Mouse (Mus musculus) spleen, adult 2 months (tissue): ENCODE measurements around the gene Gatb. TPM values are rescaled to one million over a fixed set of nuclear protein-coding genes. Genes with fewer than 3 reads are reported as not detected.

Experiments
- DNase-seq, 2 experiments: peaks; one replicate each; pipeline versions ENCODE4 v3.0.0 to v3.0.0-alpha.2; 2012 to 2021; ENCODE audit warnings: low spot score in 2 of 2, low read depth in 1 of 2
- H3K27ac ChIP-seq: fragments of 200-500 bp; 2 replicates; pipeline ENCODE4 v1.5.1; 2012; ENCODE audit warnings: low read length, inconsistent platforms; ENCODE audit not compliant: insufficient read depth
- H3K27me3 ChIP-seq: fragments of 200-500 bp; 2 replicates; pipeline ENCODE4 v1.6.1; 2012; ENCODE audit warnings: mild to moderate bottlenecking, moderate library complexity, low read length, inconsistent platforms; ENCODE audit not compliant: control insufficient read depth, insufficient read depth
- H3K36me3 ChIP-seq: fragments of 200-500 bp; 2 replicates; pipeline ENCODE4 v1.6.1; 2012; ENCODE audit warnings: mild to moderate bottlenecking, low read length, inconsistent platforms; ENCODE audit not compliant: control insufficient read depth, insufficient read depth
- H3K4me1 ChIP-seq: fragments of 200-500 bp; 2 replicates; pipeline ENCODE4 v1.6.1; 2011; ENCODE audit warnings: inconsistent platforms; ENCODE audit not compliant: control insufficient read depth, insufficient read depth, insufficient read length
- H3K4me3 ChIP-seq: fragments of 200-500 bp; 2 replicates; pipeline ENCODE4 v1.5.1; 2011; ENCODE audit warnings: mild to moderate bottlenecking, inconsistent platforms; ENCODE audit not compliant: insufficient read depth, insufficient read length; ENCODE audit errors: extremely low read depth
- CTCF ChIP-seq: fragments of 200-500 bp; IDR thresholded peaks from 2 replicates; pipeline ENCODE4 v1.5.1; 2011; ENCODE audit warnings: mild to moderate bottlenecking, inconsistent platforms; ENCODE audit not compliant: insufficient read depth, insufficient read length, insufficient replicate concordance; ENCODE audit errors: extremely low read depth
- POLR2A ChIP-seq: fragments of 200-500 bp; IDR thresholded peaks from 2 replicates; pipeline ENCODE4 v1.6.1; 2011; ENCODE audit warnings: low read depth, low read length, inconsistent platforms
- WGBS: fragments of 180-500 bp; shearing (Covaris S2); methylation state at CpG from one replicate; pipeline ENCODE4 v1.1.7; 2018; 5-methylcytosine and 5-hydroxymethylcytosine counted together
- polyA plus RNA-seq: library from polyadenylated mRNA; depleted of rRNA; stranded (reverse); fragments of >200 nt; gene quantifications from 2 replicates; pipeline ENCODE4 v1.2.3, GENCODE M21; 2012

Gene Gatb
- polyA plus RNA-seq, 1 experiment = 2.6 TPM

GRCm38 (mm10) chr3:85616389-85616788 is 42.5 kb downstream of the Gatb start:
- WGBS = 90% methylated on average over 1 of the region's 1 CpGs
- Histone ChIP-seq H3K36me3 (peaks cover 15% of the 10 kb centered on the region), H3K4me3 (no peak overlapping the region), H3K27me3 (no peaks in the 10 kb centered on the region), H3K27ac (no peak overlapping the region), H3K4me1 (no peaks in the 10 kb centered on the region)
- TF ChIP-seq POLR2A = no peak
- no peak for DNase-seq

GRCm38 (mm10) chr3:85618885-85619284 is 45.0 kb downstream of the Gatb start:
- 90% methylated on average over 6 of the region's 6 CpGs for WGBS
- H3K4me3 ChIP-seq = no peak overlapping the region
- no peaks in the 10 kb centered on the region for H3K27me3 ChIP-seq
- DNase-seq = no peak
- H3K27ac ChIP-seq = no peak overlapping the region
- H3K4me1 ChIP-seq = no peaks in the 10 kb centered on the region
- H3K36me3 ChIP-seq = peaks cover 9% of the 10 kb centered on the region; the same call in 1 of the 2 replicates
- no peak for TF ChIP-seq CTCF
- TF ChIP-seq POLR2A = no peak

DNA sequence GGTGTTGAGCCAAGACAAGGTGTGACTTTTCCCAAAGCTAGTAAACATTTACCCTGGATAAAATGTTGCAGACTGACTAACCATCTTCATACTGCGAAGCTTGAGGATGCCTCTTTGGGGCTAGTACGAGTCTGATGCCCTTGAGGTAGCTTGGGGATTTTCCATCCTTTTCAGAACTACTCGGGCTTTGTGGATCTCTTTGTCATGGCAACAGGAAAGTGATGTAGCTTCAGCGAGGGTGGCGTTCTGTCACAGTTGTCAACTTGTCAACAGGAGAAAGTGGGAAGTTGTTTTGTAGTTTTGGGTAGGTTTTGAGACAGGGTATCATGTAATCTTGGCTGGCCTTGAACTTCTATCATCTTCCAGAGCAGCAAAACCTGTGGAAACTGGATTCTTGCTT is 45.4 kb downstream of the Gatb start:
- no peak for TF ChIP-seq POLR2A
- no peaks in the 10 kb centered on the region for H3K27me3 ChIP-seq
- H3K4me1 ChIP-seq = no peaks in the 10 kb centered on the region
- no peak for DNase-seq
- H3K27ac ChIP-seq = no peak overlapping the region
- peaks cover 9% of the 10 kb centered on the region; the same call in 1 of the 2 replicates for H3K36me3 ChIP-seq
- WGBS = 95% methylated on average over 5 of the region's 5 CpGs
- H3K4me3 ChIP-seq = no peak overlapping the region

GRCm38 (mm10) chr3:85619751-85620150 is 45.8 kb downstream of the Gatb start:
- Histone ChIP-seq H3K4me3 (no peak overlapping the region), H3K36me3 (peaks cover 9% of the 10 kb centered on the region; the same call in 1 of the 2 replicates), H3K4me1 (no peaks in the 10 kb centered on the region), H3K27ac (no peak overlapping the region), H3K27me3 (no peaks in the 10 kb centered on the region)
- 93% methylated on average over 1 of the region's 1 CpGs for WGBS
- TF ChIP-seq POLR2A (no peak), CTCF (no peak)
- no peak for DNase-seq

DNA sequence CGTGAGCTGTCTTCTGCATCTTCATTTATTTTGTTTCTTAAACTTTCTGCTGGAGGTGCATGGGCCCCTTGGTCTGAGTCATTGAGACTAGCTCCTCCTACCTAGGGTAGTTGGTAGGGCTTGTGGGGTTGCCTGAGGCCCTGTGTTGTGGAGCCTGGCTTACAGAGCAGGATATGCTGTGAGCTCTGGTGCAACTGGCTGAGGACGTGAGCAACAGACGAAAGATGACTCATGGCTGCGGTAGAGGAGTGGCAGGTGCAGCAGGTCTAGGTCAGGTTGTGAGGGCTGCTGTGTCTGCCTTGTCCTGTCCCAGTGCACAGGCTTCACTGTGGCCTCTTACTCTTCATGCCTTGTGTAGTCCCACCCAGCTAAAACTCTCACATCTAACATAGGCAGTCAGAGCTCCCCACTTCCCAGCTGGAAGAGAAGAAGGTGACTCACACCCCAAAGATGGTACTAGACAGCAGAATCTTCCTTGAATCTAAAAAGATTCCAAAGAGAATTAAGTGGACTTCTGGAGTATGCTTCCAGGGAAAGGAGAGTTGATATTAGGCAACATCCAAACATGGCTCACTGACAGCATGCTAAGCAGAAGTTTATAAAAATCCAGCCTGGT is 56.1 kb downstream of the Gatb start:
- no peak for DNase-seq
- no peak overlapping the region for H3K4me3 ChIP-seq
- H3K36me3 ChIP-seq = no peaks in the 10 kb centered on the region
- no peaks in the 10 kb centered on the region for H3K4me1 ChIP-seq
- TF ChIP-seq POLR2A (no peak), CTCF (no peak)
- no peaks in the 10 kb centered on the region for H3K27me3 ChIP-seq
- no peak overlapping the region for H3K27ac ChIP-seq
- 94% methylated on average over 4 of the region's 4 CpGs for WGBS

- no peak for TF ChIP-seq POLR2A
- Histone ChIP-seq H3K27me3 (no peaks in the 10 kb centered on the region), H3K4me3 (no peak overlapping the region), H3K4me1 (no peaks in the 10 kb centered on the region), H3K36me3 (no peaks in the 10 kb centered on the region), H3K27ac (no peak overlapping the region)
- 85% methylated on average over 2 of the region's 2 CpGs for WGBS
- no peak for DNase-seq
These were observed 59.8 kb downstream of the Gatb start for GRCm38 (mm10) chr3:85633733-85634132.

GRCm38 (mm10) chr3:85634389-85635125 is 60.6 kb downstream of the Gatb start:
- no peak overlapping the region for H3K27ac ChIP-seq
- no peaks in the 10 kb centered on the region for H3K4me1 ChIP-seq
- no peak overlapping the region for H3K4me3 ChIP-seq
- no peaks in the 10 kb centered on the region for H3K27me3 ChIP-seq
- H3K36me3 ChIP-seq = no peaks in the 10 kb centered on the region
- 93% methylated on average over 8 of the region's 8 CpGs for WGBS
- TF ChIP-seq CTCF (no peak), POLR2A (no peak)
- no peak for DNase-seq
